Mouse (Mus musculus) right cerebral cortex, postnatal 4 days (tissue): ENCODE measurements at regions not wholly inside any gene's neighbourhood (a gene's known extent, or its start where the extent isn't known, plus 50 kb on each side); places are given as distances from the start of the nearest gene placed in this dataset.

Experiments
- DNase-seq: peaks from one replicate; pipeline ENCODE4 v3.0.0-alpha.2; 2022

DNA sequence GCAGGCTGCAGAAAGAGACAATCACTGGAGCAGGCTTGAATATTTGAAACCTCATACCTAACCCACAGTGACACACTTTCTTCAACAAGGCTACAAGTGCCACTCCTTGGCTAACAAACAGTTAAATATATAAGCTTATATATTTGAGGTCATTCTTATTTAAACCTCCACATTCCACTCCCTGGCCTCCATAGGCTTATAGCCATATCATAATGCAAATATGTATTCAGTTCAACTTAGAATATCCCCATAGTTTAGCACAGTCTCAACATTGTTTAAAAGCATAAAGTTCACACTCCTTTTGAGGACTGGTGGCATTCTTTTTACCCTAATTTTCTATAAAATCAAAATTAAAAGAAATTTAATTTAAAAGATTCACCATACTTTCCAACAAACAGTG lies 390.0 kb upstream of the Mef2c start:
- no peak for DNase-seq

GRCm38 (mm10) chr13:83114401-83114800 lies 389.4 kb upstream of the Mef2c start:
- no peak for DNase-seq

DNA sequence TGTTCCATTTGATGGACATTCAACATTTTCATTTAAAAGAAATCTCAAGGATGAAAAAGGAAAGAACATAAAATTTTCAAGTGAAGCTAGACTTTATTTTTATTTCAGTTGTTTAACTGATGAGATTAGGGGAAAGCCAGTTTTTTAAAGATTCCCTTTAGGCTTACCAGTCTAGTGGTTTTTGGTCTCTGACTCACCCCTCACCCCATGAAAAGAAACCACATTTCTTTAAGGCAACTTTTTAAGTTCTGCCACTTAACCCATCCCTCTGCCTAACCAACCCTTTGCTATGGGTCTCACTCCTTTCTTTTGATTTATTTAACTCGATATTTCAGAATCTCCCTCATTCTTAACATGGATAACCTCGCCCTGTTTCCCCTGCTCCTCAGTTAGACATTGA lies 388.1 kb upstream of the Mef2c start:
- no peak for DNase-seq

GRCm38 (mm10) chr13:83120343-83120742 lies 383.5 kb upstream of the Mef2c start:
- no peak for DNase-seq

- no peak for DNase-seq
Measured at GRCm38 (mm10) chr13:83123596-83123995, 380.2 kb upstream of the Mef2c start.

DNA sequence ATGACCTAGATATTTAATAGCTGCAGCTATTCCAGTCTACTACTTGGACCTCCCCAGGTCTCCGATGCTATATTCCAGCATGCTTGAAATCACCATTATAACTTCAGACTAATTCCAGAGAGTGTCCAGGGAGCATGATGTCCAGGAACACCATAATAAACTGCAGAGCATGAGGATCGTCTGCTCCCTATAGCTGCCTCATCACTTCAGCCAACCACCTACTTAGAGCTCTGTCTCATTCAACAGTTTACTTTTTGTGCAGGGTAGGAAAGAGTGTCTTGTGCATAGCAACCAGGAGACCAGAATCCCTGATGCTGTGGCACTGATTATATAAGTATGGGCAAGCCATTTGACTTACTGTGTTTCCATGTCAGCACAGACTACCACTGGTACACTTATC lies 379.2 kb upstream of the Mef2c start:
- no peak for DNase-seq

GRCm38 (mm10) chr13:83126438-83126837 lies 377.4 kb upstream of the Mef2c start:
- DNase-seq, result no peak

GRCm38 (mm10) chr13:83131129-83131981 lies 372.5 kb upstream of the Mef2c start:
- DNase-seq, result no peak

- DNase-seq, result no peak
Measured at GRCm38 (mm10) chr13:83131982-83132354, 371.9 kb upstream of the Mef2c start.

DNA sequence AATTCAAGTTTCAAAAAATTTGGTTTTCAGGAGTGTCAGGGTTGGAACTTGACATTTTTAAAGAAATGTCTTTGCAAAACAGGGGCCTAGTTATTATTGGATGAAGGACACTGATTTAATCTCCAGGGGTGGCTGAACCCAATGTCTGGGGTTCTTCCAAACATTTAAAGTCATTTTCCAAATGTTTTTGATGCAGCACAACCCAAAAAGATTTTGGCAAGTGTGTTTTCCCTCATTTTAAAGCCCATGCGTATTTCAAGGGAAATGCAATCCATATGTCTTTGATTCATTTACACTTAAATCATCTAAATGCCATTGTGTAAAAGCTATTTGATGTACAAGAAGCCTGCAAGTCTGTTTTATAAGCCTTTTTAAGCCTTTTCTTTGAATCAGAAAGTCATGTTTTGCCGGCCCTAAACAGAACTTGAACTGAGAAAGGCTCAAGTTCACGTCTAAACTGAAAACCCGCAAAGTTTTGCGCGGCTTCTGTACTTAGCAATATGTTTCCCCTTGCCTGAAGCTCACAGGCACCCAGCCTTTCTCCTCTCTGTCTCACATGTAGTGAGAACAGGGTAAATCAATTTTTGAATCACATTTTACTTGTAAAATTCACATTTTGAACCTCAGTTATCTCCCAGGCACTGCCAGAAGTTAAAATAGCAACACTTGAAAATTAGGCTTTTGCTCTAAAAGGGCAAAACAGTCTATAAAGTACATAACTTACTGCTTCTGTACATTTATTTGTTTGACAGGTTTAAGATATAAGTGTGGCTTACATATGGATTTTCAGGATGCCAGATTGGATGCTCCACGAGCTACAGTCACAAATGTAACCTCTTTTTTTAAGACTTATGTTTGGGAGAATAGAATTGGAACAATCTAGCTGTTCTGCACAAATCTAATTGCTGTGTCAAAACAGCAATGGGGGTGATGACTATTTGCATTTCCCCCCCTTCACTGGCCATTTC lies 370.9 kb upstream of the Mef2c start:
- no peak for DNase-seq

- no peak for DNase-seq
Measured at GRCm38 (mm10) chr13:83143316-83143715, 360.5 kb upstream of the Mef2c start.

- DNase-seq, result no peak
Measured at GRCm38 (mm10) chr13:83154626-83155124, 349.2 kb upstream of the Mef2c start.

- no peak for DNase-seq
Measured at GRCm38 (mm10) chr13:83159969-83160368, 343.9 kb upstream of the Mef2c start.

DNA sequence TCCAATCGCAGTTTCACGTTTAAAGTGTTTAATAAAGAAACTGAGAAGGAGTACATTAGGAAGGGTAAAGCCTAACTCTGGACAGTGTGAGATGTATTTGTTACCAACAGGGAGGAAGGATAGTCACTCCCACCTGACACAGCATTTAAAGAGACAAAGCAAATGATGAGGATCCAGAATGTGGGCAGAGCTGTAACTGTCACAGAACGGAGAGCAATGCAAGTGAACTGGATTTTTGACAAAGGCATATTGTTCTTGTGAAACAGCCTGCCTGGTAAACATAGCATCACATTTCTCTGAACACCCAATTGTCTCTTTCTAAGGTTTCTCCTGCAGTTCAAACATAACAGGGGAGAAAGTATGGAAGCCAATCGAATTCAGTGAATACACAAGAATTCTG lies 341.1 kb upstream of the Mef2c start:
- no peak for DNase-seq

GRCm38 (mm10) chr13:83175086-83175485 lies 328.7 kb upstream of the Mef2c start:
- DNase-seq, result no peak

- DNase-seq, result no peak
Measured at GRCm38 (mm10) chr13:83201931-83202671, 301.7 kb upstream of the Mef2c start.

- DNase-seq, result no peak
Measured at GRCm38 (mm10) chr13:83206622-83207021, 297.2 kb upstream of the Mef2c start.

DNA sequence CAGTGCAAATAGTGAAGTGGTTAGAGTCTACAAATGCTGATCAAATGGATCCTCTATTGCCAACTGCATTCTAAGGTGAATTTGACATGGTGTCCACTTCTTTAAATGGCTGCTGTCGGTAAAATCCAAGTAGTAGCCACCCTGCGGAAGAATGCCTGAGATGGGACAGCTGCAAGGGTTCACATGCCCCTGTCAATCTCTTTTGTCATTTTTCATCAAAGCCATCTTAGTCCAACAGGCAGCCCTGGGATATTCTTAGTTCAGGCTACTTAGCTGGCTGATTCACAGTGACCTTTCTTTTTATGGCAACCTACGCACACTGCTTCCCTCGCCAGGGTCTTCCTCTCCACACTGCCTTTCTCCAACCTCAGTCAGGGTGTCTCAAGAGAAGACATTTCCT lies 296.3 kb upstream of the Mef2c start:
- DNase-seq, result no peak

DNA sequence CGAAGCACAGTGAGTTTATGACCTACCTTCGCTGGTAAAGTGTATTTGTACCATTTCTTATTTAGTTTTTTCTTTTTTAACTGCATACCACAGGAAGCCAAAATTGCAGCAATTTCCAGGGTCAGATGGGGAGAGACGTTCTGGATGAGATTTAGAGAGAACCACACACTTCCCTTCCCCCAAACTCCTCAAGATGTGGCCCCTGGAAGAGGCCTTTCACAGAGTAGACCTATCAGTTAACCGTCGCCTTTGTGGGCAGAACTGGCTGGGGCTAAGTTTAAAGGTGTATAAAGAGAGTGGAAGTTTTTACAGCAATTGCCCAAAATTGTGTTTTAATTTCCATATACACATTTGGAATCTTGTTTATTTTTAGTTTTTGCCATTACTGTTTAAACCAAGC lies 295.7 kb upstream of the Mef2c start:
- DNase-seq, result no peak

GRCm38 (mm10) chr13:83214811-83215210 lies 289.0 kb upstream of the Mef2c start:
- DNase-seq, result no peak

GRCm38 (mm10) chr13:83216454-83216853 lies 287.4 kb upstream of the Mef2c start:
- DNase-seq, result no peak

DNA sequence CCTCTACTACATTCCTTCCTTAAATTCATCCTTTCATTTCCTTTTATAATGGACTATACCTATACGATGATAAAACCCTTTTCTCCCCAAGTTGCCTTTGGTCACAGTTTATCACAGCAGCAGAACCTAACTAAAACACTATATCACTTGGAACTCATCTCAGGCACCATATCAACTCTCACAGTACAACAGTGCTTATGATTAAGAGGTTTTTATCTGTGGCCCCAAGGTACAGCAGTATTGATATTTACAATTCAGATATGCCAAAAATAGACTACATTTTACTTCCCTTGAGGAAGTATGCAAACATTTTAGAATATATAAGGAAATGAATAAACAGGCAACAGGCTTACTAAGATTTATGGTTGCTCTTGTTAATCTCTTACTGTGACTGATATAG lies 251.4 kb upstream of the Mef2c start:
- no peak for DNase-seq

- DNase-seq, result no peak
Measured at GRCm38 (mm10) chr13:83266591-83266990, 237.2 kb upstream of the Mef2c start.
